Mouse (Mus musculus) frontal cortex, postnatal 25 days (tissue): Measurements from ENCODE around the gene Tfr2.

Experiments used
- DNase-seq, 2 experiments: peaks; one replicate each; pipeline ENCODE4 v3.0.0; 2022; ENCODE audit warnings: low spot score in 2 of 2

The Tfr2 gene

GRCm38 (mm10) chr5:137537461-137537860 is 32.2 kb upstream of the Tfr2 start:
- DNase-seq = no peak

GRCm38 (mm10) chr5:137539291-137539801 is 30.3 kb upstream of the Tfr2 start:
- DNase-seq = no peak

- no peak for DNase-seq
These were observed 28.6 kb upstream of the Tfr2 start for GRCm38 (mm10) chr5:137540991-137541390.

GRCm38 (mm10) chr5:137541768-137542540 is 27.7 kb upstream of the Tfr2 start:
- DNase-seq = no peak

GRCm38 (mm10) chr5:137544926-137545325 is 24.7 kb upstream of the Tfr2 start:
- no peak for DNase-seq

- DNase-seq = no peak
These were observed 24.0 kb upstream of the Tfr2 start for GRCm38 (mm10) chr5:137545596-137545995.

GRCm38 (mm10) chr5:137549840-137550239 is 19.8 kb upstream of the Tfr2 start:
- DNase-seq = no peak

- no peak for DNase-seq
These were observed 18.5 kb upstream of the Tfr2 start for GRCm38 (mm10) chr5:137551119-137551518.

GRCm38 (mm10) chr5:137553000-137553399 is 16.6 kb upstream of the Tfr2 start:
- DNase-seq = no peak

- DNase-seq = peak; percentile 80 to 85
These were observed 16.2 kb upstream of the Tfr2 start, which contains the start of gene Actl6b for GRCm38 (mm10) chr5:137553411-137553837. TSS of gene Actl6b (plus strand) at chr5:137553517.

GRCm38 (mm10) chr5:137553898-137554297 is 15.7 kb upstream of the Tfr2 start:
- no peak for DNase-seq

- no peak for DNase-seq
These were observed 8.1 kb upstream of the Tfr2 start for GRCm38 (mm10) chr5:137561556-137561955.

- DNase-seq = no peak
These were observed 6.7 kb upstream of the Tfr2 start for GRCm38 (mm10) chr5:137562965-137563364.

GRCm38 (mm10) chr5:137565744-137566143 is 3.9 kb upstream of the Tfr2 start:
- DNase-seq = no peak

GRCm38 (mm10) chr5:137566416-137566815 is 3.2 kb upstream of the Tfr2 start:
- DNase-seq = no peak

- DNase-seq = no peak
These were observed 1.3 kb upstream of the Tfr2 start for GRCm38 (mm10) chr5:137568223-137568798.

GRCm38 (mm10) chr5:137569031-137569430 is 609 bp upstream of the Tfr2 start:
- DNase-seq = no peak

- DNase-seq = no peak
These were observed 541 bp downstream of the Tfr2 start for GRCm38 (mm10) chr5:137570181-137570580.

- no peak for DNase-seq
These were observed 1.3 kb downstream of the Tfr2 start for GRCm38 (mm10) chr5:137570691-137571586.

- DNase-seq = peak; percentile 22 to 32
These were observed 4.8 kb downstream of the Tfr2 start for GRCm38 (mm10) chr5:137574470-137574901.

- no peak for DNase-seq
These were observed 10.6 kb downstream of the Tfr2 start for GRCm38 (mm10) chr5:137580246-137580645.

GRCm38 (mm10) chr5:137582702-137583101 is 13.1 kb downstream of the Tfr2 start:
- no peak for DNase-seq
